Mouse (Mus musculus): ENCODE data around the gene Gria3. TPM values are rescaled to one million over a fixed set of nuclear protein-coding genes. Genes with fewer than 3 reads are reported as not detected.

Gene Gria3
- polyA plus RNA-seq, 1 experiment: 61.7 TPM

DNA sequence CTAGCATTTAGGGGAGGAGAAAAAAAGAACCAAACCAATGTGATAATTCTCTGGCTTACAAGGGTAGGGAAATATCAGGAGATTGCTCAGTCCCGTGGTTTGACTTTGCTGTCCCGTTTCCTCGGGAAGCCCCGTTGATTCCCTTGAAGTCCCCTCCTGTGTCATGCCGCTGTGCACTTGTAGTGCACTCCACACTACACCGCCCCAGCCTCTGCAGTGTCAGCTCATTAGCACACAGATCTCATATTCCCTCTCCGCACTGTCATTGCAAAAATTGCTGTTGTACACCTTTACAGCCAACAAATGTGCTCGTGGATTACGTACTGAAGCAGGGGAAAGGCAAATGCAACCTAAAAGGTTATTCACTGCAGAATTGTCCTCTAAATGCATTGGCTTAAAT is 5.6 kb downstream of the Gria3 start:
- Histone ChIP-seq H3K27me3 (ENCODE audit: control insufficient read depth, insufficient read depth, low read length) (no peaks in the 10 kb centered on the region; the same call in 1 of the 2 replicates), H3K27ac (ENCODE audit: insufficient read depth, low read length) (no peak overlapping the region), H3K4me1 (ENCODE audit: control insufficient read depth, insufficient read depth, low read length) (no peaks in the 10 kb centered on the region), H3K4me3 (replicated peaks; ENCODE audit: insufficient read depth, low read depth, low read length) (no peak overlapping the region)
- no peak for DNase-seq
- TF ChIP-seq CTCF (IDR thresholded peaks at IDR 0.05; ENCODE audit: borderline replicate concordance, insufficient read depth, low read depth, low read length) (no peak), POLR2A (IDR thresholded peaks at IDR 0.05; ENCODE audit: borderline replicate concordance, insufficient read depth, low read length) (no peak)
- WGBS: 41% methylated on average over 9 of the region's 9 CpGs

- no peaks in the 10 kb centered on the region for H3K27me3 ChIP-seq (ENCODE audit: control insufficient read depth, insufficient read depth, low read length)
- H3K4me3 ChIP-seq (replicated peaks; ENCODE audit: insufficient read depth, low read depth, low read length): no peak overlapping the region
- no peak overlapping the region for H3K27ac ChIP-seq (ENCODE audit: insufficient read depth, low read length)
- no peaks in the 10 kb centered on the region for H3K4me1 ChIP-seq (ENCODE audit: control insufficient read depth, insufficient read depth, low read length)
- DNase-seq: no peak
- TF ChIP-seq POLR2A (IDR thresholded peaks at IDR 0.05; ENCODE audit: borderline replicate concordance, insufficient read depth, low read length) (no peak), CTCF (IDR thresholded peaks at IDR 0.05; ENCODE audit: borderline replicate concordance, insufficient read depth, low read depth, low read length) (no peak)
- 9% methylated on average over 1 of the region's 1 CpGs for WGBS
These were observed 9.1 kb downstream of the Gria3 start for GRCm38 (mm10) chrX:41409791-41410190.

GRCm38 (mm10) chrX:41425651-41426050 is 25.0 kb downstream of the Gria3 start:
- DNase-seq: peak in 1 of 2 experiments; percentile 9
- Histone ChIP-seq H3K4me1 (ENCODE audit: control insufficient read depth, insufficient read depth, low read length) (no peaks in the 10 kb centered on the region), H3K27me3 (ENCODE audit: control insufficient read depth, insufficient read depth, low read length) (no peaks in the 10 kb centered on the region), H3K27ac (ENCODE audit: insufficient read depth, low read length) (no peak overlapping the region), H3K4me3 (replicated peaks; ENCODE audit: insufficient read depth, low read depth, low read length) (no peak overlapping the region)
- TF ChIP-seq CTCF (IDR thresholded peaks at IDR 0.05; ENCODE audit: borderline replicate concordance, insufficient read depth, low read depth, low read length) (no peak), POLR2A (IDR thresholded peaks at IDR 0.05; ENCODE audit: borderline replicate concordance, insufficient read depth, low read length) (no peak)
- WGBS: 18% methylated on average over 6 of the region's 6 CpGs

DNA sequence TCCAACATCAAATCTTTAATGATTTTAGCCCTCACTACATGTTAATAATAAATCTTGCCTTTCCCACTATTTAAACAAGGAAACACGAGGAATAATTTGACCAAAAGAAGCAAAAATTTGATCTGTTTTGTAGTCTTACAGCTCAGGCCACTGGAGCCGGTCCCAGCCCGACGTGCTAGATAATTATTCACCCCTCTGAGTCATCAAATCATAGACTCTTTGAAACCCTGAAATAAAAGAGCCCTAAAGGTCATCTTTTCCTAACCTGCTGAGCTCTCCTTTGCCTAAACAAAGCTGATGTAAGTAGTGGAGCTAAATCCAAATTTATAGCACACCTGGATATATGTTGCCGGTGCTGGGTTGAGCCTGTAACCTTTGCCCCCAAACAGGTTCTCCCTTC is 27.4 kb downstream of the Gria3 start:
- 90% methylated on average over 5 of the region's 5 CpGs for WGBS
- Histone ChIP-seq H3K4me3 (replicated peaks; ENCODE audit: insufficient read depth, low read depth, low read length) (no peak overlapping the region), H3K27ac (ENCODE audit: insufficient read depth, low read length) (no peak overlapping the region), H3K4me1 (ENCODE audit: control insufficient read depth, insufficient read depth, low read length) (no peaks in the 10 kb centered on the region), H3K27me3 (ENCODE audit: control insufficient read depth, insufficient read depth, low read length) (no peaks in the 10 kb centered on the region)
- TF ChIP-seq CTCF (IDR thresholded peaks at IDR 0.05; ENCODE audit: borderline replicate concordance, insufficient read depth, low read depth, low read length): no peak
- TF ChIP-seq POLR2A (IDR thresholded peaks at IDR 0.05; ENCODE audit: borderline replicate concordance, insufficient read depth, low read length): no peak
- DNase-seq: no peak

DNA sequence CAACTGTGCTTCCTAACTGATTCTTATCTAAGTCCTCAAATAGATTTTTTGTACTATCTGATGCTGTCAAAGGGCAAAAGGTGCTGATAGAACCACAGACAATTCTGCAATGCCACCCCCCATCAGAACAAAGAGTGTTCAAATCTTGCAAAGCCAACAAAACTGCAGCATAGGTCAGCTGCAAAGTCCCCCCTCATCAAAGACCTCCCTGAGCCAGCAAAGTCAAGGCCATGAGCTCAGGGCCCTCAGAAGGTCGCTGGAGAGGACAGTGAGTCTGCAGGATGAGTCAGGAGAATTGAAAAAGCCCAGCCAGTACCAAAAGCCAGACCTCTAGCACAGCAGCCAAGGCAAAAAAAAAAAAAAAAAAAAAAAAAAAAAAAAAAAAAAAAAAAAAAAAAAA is 34.9 kb downstream of the Gria3 start:
- Histone ChIP-seq H3K27me3 (ENCODE audit: control insufficient read depth, insufficient read depth, low read length) (no peaks in the 10 kb centered on the region), H3K4me3 (replicated peaks; ENCODE audit: insufficient read depth, low read depth, low read length) (no peak overlapping the region), H3K4me1 (ENCODE audit: control insufficient read depth, insufficient read depth, low read length) (peaks cover 3% of the 10 kb centered on the region; the same call in 1 of the 2 replicates), H3K27ac (ENCODE audit: insufficient read depth, low read length) (no peak overlapping the region)
- whole genome bisulfite sequencing: 33% methylated on average over 1 of the region's 1 CpGs
- DNase-seq: no peak
- TF ChIP-seq POLR2A (IDR thresholded peaks at IDR 0.05; ENCODE audit: borderline replicate concordance, insufficient read depth, low read length): no peak
- no peak for TF ChIP-seq CTCF (IDR thresholded peaks at IDR 0.05; ENCODE audit: borderline replicate concordance, insufficient read depth, low read depth, low read length)

DNA sequence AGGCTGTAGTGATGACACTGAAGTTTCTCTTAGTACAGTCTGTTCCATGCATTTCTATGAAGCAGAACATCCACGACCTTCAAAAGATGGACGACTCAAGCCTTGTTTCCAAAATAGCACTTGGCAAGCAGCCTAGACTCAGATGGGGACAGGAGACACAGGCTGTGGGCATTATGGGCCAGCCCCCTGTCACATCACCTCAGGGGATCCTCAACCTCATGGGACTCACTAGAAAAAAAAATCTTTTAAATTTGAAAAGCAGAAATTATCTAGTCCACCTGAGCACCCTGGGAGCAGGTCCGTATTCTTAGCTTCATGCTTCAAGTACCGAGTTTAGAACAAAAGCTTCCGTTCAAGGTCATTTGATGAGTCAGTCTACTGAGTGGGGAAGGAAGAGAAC is 38.2 kb downstream of the Gria3 start:
- Histone ChIP-seq H3K4me3 (replicated peaks; ENCODE audit: insufficient read depth, low read depth, low read length) (no peak overlapping the region), H3K27ac (ENCODE audit: insufficient read depth, low read length) (no peak overlapping the region), H3K4me1 (ENCODE audit: control insufficient read depth, insufficient read depth, low read length) (peaks cover 3% of the 10 kb centered on the region; the same call in 1 of the 2 replicates), H3K27me3 (ENCODE audit: control insufficient read depth, insufficient read depth, low read length) (no peaks in the 10 kb centered on the region)
- DNase-seq: peak in 1 of 2 experiments; percentile 3
- TF ChIP-seq CTCF (IDR thresholded peaks at IDR 0.05; ENCODE audit: borderline replicate concordance, insufficient read depth, low read depth, low read length) (no peak), POLR2A (IDR thresholded peaks at IDR 0.05; ENCODE audit: borderline replicate concordance, insufficient read depth, low read length) (no peak)
- 36% methylated on average over 5 of the region's 5 CpGs for WGBS

GRCm38 (mm10) chrX:41448876-41449275 is 48.2 kb downstream of the Gria3 start:
- WGBS: 81% methylated on average over 1 of the region's 1 CpGs
- no peak for DNase-seq
- TF ChIP-seq POLR2A (IDR thresholded peaks at IDR 0.05; ENCODE audit: borderline replicate concordance, insufficient read depth, low read length) (no peak), CTCF (IDR thresholded peaks at IDR 0.05; ENCODE audit: borderline replicate concordance, insufficient read depth, low read depth, low read length) (no peak)

DNA sequence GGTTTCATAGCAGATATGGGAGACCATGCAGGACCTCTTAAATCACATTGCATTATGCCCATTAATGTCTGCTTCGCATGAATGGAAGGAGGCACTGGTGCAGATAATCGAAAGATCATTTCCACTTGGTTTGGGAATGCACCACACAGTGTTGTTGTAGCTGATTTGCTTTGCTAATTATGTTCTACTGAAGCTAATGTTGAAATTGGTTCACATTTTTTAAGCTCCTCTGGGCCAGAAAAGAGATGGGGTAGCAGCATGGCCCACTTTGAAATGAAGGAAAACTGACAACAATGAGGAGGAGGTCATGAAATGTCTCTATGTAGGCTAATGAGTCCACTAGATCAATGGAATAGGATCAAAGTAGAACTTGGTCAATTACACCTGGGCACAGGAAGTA is 76.8 kb downstream of the Gria3 start:
- Histone ChIP-seq H3K27me3 (ENCODE audit: control insufficient read depth, insufficient read depth, low read length) (no peaks in the 10 kb centered on the region), H3K4me1 (ENCODE audit: control insufficient read depth, insufficient read depth, low read length) (no peaks in the 10 kb centered on the region), H3K4me3 (replicated peaks; ENCODE audit: insufficient read depth, low read depth, low read length) (no peak overlapping the region), H3K27ac (ENCODE audit: insufficient read depth, low read length) (no peak overlapping the region)
- TF ChIP-seq POLR2A (IDR thresholded peaks at IDR 0.05; ENCODE audit: borderline replicate concordance, insufficient read depth, low read length) (no peak), CTCF (IDR thresholded peaks at IDR 0.05; ENCODE audit: borderline replicate concordance, insufficient read depth, low read depth, low read length) (no peak)
- WGBS: 40% methylated on average over 2 of the region's 2 CpGs
- DNase-seq: no peak

More at GRCm38 (mm10) chrX:41448876-41449275, 48.2 kb downstream of the Gria3 start:
- Histone ChIP-seq H3K4me1 (ENCODE audit: control insufficient read depth, insufficient read depth, low read length) (no peaks in the 10 kb centered on the region), H3K27ac (ENCODE audit: insufficient read depth, low read length) (no peak overlapping the region), H3K27me3 (ENCODE audit: control insufficient read depth, insufficient read depth, low read length) (no peaks in the 10 kb centered on the region), H3K4me3 (replicated peaks; ENCODE audit: insufficient read depth, low read depth, low read length) (no peak overlapping the region)

All from cerebellum, adult 2 months (tissue).